Mouse (Mus musculus) layer of hippocampus, adult 11-12 months (tissue): ENCODE data around the gene Ppm1f.
A peak's percentile ranks its signal among the peaks of the same experiment; 100 is the strongest.
"Not testable (repeated sequence)": the region's sequence is repeated elsewhere in the genome, so short reads cannot be mapped to it uniquely, and the experiment has no call there.

Experiments
- DNase-seq: peaks from one replicate; pipeline ENCODE4 v3.0.0; 2022; ENCODE audit warnings: low spot score

The Ppm1f gene

DNA sequence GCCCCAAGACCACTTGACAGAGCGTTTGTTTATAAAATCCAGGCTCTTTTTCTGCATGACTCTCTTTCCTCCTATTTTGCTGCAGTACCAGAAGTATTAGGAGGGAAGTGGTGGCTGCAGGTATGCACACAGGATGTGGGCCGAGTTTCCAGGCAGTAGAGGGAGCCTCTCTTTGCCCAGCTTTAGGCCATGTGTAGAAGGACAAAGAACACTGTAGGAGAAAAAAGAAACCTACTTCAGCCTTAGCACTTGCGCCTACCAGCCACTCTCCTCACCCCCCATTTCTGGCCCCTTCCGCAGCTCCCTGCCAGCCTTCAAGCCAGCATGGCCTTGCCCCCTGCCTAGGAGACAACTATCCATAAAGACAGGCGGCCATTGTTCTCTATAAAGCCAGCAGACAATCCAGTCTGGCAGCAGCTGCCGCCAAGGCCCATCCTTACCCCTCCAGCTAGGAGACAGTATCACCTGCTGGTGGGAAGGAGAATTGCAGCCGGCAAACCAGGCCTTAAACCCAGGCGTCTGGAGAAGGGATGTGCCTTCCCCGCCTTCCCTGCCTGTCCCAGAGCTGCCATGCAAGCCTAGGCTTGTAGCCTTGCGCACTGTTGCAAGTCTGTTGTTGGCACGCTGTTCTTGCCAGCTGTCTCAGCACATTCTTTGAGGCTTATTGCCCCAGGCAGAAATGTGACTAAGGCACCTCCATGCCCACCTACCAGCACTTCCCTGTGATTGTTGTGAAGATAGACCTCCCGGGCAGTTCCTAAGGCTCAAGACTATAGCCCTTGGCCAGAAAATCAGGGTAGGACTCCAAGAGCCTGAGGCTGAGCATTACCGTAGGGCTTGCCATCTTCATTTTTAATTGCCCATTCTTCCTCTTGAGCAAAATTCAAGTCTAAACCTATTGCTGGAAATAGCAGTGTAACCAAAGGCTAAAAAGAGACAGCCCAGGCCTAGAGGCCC lies 15.7 kb downstream of the Ppm1f start:
- DNase-seq, result peak; percentile 81

DNA sequence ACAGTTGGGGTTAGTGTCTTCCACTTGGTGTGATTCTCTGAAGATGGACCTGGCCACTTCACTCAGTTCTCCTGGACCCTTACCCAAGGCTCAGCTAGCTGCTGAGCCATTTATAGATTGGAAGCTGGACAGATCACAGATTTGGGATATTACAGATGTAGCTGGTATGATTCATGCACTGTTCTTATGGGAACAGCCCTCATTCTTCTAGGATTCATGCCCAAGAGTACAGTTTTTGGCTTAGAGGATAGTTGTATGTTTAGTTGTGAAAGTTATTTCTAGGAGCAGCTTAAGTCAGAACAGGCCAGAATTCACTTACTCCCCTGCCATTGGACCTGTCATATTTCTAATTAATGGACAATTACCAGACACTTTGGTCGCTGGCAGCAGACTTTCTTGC lies 17.2 kb downstream of the Ppm1f start:
- no peak for DNase-seq

DNA sequence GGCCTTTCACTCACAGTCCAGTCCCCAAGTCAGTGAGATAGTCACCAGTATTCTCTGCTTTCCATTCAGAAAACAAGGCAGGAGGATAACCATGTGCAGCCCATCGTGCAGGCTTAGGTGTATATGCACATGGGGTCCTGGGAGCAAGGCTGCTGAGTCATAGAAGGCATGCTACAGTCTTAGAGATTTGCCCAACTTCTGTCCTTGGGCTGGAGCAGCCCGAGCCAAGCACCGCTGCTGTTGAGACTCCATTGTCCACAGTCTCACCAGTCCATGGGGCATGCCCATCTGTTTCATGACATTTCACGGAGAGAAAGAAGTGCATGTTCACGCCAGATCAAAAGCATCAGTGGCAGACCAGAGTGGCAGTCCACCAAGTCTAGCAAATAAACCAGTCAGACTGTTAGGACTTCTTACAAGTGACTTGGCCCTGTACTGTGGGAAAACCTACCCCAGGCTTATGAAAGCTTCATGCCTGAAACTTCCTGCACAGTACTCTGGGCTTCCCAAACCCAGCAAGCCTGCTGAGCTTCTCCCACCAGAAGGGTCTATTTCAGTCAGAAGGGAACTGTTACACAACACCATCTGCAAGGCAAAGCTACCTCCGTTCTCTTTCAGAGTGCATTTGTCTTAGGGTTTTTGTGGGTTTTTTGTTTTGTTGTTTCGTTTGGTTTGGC lies 22.3 kb downstream of the Ppm1f start:
- DNase-seq, result no peak

DNA sequence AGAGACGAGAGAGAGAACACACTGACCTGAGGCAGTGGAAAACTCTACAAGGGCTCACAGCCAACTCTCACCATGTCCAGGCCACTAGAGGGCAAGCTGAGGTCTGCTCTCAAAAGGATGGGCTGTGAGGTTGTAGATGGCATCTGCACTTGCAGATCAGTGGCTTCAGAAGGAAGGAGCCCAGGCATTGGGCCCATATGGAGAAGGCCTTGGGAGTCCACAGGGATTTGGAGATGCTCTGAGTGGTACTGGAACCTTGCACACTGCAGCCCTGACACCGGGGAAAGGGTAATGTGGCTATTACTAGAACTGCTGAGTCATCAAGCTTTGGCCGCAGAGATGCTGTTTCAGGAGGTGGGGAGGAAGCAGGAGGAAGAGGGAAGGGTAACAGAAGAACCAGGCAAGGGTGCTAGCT lies 24.8 kb downstream of the Ppm1f start:
- peak; percentile 65 for DNase-seq

DNA sequence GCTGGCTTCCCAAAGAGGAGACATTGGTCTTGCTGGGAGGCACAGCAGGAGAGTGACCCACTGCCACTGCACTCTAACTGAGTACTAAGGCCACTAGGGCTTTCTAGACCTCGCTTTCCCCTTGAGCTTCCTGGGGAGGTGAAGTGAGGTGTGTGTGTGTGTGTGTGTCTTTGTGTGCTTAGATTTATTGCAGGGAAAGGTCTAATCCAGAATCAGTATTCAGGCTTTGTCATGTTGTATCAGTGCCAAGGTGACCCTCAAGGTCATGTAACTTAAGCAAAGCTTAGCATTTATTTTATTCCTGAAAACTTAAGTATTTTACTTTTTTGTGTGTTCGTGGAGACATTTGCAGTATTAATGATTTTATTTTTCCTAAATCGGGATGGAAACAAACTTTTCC lies 28.2 kb downstream of the Ppm1f start:
- DNase-seq, result no peak

DNA sequence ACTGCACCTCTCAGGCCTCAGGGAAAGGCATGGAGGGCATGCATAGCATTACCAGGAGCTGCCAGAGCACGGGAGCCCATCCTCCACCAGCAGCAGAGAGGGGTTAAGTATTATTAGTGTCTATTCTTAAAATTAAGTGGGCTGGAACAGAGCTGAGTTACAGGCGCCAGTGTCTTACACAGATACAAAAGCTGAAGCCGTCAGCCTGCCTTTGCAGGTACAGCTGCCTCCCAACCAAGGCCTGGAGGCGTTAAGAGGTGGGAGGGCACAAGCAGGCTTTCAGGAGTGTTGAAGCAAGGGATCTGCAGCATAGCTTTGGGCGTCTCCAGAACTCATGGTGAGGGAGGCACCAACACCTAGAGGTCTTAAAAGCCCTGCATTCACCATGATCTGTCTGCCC lies 30.3 kb downstream of the Ppm1f start:
- no peak for DNase-seq

DNA sequence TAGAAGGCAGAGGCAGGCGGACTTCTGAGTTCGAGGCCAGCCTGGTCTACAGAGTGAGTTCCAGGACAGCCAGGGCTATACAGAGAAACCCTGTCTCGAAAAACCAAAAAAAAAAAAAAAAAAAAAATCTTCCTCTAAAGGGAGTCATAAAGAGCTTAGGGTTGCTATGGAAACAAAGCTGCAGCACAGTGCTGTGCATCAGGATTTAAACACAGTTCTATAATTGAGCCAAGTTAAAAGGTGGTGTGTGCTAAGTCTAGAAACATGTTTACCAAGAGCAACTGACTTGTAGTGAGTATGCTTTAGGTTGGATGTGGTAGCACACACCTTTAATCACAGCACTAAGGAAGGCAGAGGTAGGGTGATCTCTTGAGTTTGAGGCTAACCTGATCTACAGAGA lies 32.6 kb downstream of the Ppm1f start:
- not testable (repeated sequence) for DNase-seq

DNA sequence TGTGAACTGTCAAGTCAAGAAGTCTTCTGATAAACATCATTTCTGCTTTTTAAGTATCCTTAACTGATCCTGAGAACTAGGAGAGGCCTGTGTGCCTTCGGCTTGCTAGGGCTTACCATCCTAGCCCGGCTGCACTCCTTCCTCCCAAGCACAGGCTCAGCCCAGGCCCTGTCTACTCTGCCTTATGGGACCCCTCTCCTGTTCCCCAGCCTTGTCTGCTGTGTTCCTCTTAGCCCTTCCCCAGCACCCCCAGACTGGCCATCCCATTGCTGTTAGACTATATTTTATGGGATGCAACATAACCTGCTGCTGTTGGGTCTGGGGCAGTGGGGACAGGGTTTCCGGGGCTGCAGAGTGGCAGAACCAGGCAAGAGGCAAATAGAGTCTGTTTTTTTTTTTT lies 34.1 kb downstream of the Ppm1f start:
- no peak for DNase-seq

DNA sequence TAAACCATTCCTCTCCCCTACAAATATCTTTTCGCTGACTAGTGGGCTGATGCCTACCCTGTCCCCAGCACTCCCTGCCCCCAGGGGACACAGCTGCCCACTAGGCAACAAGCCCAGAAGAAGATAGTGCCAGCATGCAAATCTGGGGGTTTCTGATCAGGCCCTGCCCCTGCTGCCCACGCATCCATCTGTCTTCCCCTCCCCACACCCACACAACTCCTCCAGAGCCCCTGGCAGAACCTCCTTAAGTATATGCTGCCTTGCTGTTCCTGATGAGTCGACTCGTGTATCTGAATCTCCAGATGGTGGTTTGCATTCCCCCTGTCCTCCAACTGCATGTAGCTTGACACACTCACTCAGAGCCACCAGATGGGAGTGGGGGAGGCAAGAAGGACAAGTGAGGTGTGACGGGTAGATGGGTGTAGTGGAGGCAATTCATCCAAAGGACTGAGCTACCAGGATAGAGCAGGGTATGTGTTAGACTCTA lies 34.6 kb downstream of the Ppm1f start:
- DNase-seq, result peak; percentile 91

DNA sequence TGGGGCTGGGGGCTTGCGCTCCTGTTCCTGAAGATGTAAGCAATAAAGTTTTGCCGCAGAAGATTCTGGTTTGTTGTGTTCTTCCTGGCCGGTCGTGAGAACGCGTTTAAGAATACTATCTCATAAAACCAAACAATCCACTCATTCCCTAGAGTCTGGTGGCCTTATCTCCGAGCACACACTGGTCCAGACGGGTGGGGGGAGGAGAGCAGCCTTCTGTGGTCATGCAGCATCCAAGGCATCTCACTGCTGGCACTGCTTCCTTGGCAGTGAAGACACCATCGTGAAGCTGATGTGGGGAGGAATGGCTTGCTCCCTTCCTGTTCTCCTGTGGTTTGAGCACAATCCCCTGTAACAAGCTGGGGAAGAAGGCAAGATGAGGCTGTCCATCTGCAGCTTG lies 43.3 kb downstream of the Ppm1f start:
- DNase-seq, result no peak

DNA sequence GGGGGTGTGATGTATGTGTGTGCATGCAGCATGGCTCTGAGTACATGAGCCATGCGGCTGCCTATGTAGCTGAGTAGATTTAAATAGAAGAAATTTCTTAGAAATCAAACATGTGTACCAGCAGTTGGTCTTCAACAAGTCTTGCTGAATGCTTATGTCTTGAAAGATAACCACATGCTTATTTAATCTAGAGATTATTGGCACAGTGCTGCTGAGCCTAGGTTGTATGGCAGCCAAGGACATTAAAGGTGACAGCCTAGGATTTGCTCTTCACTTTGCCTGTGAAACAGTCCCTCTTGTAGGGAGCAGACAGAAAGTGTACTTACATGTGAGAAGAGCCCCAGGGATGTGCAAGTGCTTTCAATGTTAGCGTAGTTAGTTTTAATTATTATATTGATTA lies 44.8 kb downstream of the Ppm1f start:
- DNase-seq, result no peak

DNA sequence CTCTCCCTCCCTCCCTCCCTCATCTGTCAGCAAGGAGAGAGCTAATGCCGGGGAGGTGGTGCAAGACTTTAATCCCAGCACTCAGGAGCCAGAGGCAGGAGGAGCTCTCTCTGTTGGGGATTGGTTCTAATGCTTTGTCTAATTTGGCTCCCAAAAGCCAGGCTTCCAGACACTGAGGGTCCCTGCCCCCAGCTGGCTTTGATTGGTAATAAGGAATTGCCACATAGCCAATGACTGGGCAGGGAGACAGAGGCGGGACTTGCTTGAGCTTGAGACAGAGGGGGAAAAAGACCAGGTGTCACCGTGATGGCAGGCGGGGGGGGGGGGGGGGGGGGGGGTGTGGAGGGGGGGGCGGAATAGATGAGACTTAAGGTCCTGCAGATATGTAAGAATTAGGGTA lies 62.3 kb downstream of the Ppm1f start:
- no peak for DNase-seq

DNA sequence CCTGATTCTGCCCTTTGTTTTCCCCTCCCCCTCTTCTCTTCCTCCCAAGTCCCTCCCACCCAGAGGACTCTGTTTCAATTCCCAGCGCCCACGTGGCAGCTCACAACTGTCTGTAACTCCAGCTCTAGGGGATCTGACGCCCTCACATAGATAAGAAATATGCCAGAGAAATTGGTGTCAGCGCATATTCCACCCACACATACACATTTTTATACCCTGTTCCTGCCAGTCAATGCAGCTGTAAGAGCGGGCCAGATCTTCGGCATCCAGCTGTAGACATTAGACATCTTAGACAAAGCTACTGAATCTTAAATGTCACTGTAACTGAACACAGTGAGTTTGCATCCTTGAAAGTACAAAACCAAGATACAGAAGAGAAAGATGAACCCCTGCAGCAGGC lies 63.6 kb downstream of the Ppm1f start:
- no peak for DNase-seq

DNA sequence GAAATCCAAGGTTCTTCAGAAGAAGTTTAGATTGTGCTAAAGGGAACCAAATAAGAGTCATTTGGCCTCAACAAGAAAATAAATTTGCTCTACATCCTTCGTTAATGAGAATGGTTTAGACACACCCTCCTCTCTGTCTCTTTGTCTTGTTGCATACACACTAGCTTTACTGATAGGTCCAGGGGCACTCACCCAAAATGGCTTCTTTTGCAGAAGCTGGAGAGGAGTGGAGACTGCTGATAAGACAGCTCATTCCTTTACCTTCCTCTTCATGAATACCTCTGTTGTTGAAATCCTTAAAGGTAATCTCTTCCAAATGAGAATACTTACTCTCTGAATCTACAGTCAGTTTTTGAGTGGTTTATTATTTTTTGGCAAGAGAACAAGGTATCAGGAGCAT lies 68.9 kb downstream of the Ppm1f start:
- no peak for DNase-seq

DNA sequence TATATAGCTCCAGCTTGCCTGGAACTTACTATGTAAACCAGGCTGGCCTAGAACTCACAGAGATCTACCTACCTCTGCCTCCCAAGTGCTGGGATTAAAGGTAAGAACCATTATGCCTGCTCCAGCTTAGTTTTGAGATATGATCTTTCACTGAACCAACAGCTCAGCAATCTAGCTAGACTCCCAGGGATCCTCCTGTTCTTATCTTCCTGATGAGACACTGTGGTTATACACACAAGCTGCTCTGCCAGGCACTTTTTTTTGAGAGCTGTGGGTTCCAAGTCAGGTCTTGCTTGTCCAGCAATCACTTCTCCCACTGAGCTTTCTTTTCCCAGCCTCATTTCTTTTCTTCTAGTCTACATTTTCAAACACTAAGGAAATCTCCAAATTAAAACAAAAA lies 70.0 kb downstream of the Ppm1f start:
- no peak for DNase-seq
